8 mouse cellular contexts compared by ENCODE assay signal in genomic region chr13:59220156-59220555, GRCm38 (mm10).
DNase-seq lines count a peak whose midpoint lies in the region; ATAC-seq lines count a peak whose summit lies in the region.
"Had no signal": no experiment of that assay in that cellular context is flagged by ENCODE, and none has a peak within 500 bp of the region (broad histone marks: within the 10 kb centered on the region; RNA-seq: fewer than 3 reads in every experiment).

No protein-coding gene starts in this region.

- H3K9ac ChIP-seq in liver, embryonic 11.5 days (ENCODE audit: low read depth, low read length): no peak overlapping the region
- no peak overlapping the region for H3K9ac ChIP-seq in forebrain, embryonic 13.5 days
- H3K9ac ChIP-seq in limb, embryonic 12.5 days (replicated peaks): no peak overlapping the region
- H3K9ac ChIP-seq: liver, embryonic 15.5 days had no signal

- no peaks in the 10 kb centered on the region for H3K9me3 ChIP-seq in liver, embryonic 11.5 days (ENCODE audit: control insufficient read depth, low read length)
- no peaks in the 10 kb centered on the region for H3K9me3 ChIP-seq in forebrain, embryonic 13.5 days (replicated peaks)
- H3K9me3 ChIP-seq in limb, embryonic 12.5 days: no peaks in the 10 kb centered on the region
- H3K9me3 ChIP-seq: liver, embryonic 15.5 days had no signal

- H3K4me1 ChIP-seq in liver, embryonic 11.5 days (replicated peaks; ENCODE audit: control insufficient read depth, insufficient read depth, low read length): no peaks in the 10 kb centered on the region
- H3K4me1 ChIP-seq in forebrain, embryonic 13.5 days: peaks cover 6% of the 10 kb centered on the region
- peaks cover 14% of the 10 kb centered on the region for H3K4me1 ChIP-seq in limb, embryonic 12.5 days (replicated peaks)
- H3K4me1 ChIP-seq: liver, embryonic 15.5 days had no signal

- H3K36me3 ChIP-seq in liver, embryonic 11.5 days (ENCODE audit: control insufficient read depth, insufficient read depth, low read length): no peaks in the 10 kb centered on the region
- no peaks in the 10 kb centered on the region for H3K36me3 ChIP-seq in forebrain, embryonic 13.5 days (ENCODE audit: poor library complexity, severe bottlenecking)
- no peaks in the 10 kb centered on the region for H3K36me3 ChIP-seq in limb, embryonic 12.5 days
- H3K36me3 ChIP-seq: liver, embryonic 15.5 days had no signal

- no peak for ATAC-seq in liver, embryonic 11.5 days (replicated peaks; ENCODE audit: low FRiP score)
- ATAC-seq in forebrain, embryonic 13.5 days: peak; percentile 45
- ATAC-seq in limb, embryonic 12.5 days (ENCODE audit: insufficient number of reproducible peaks, insufficient read depth, low FRiP score, low TSS enrichment, low read depth): 0 out of 2 replicates have a peak, but pooled peaks have one; percentile 15

- H3K4me2 ChIP-seq in liver, embryonic 11.5 days: no peak overlapping the region
- H3K4me2 ChIP-seq in forebrain, embryonic 13.5 days: no peak overlapping the region
- no peak overlapping the region; the same call in 1 of the 2 replicates for H3K4me2 ChIP-seq in limb, embryonic 12.5 days
- H3K4me2 ChIP-seq: liver, embryonic 15.5 days had no signal

- DNase-seq in liver: peak; percentile 11
- no peak for DNase-seq in liver, embryonic 11.5 days (ENCODE audit: low spot score)
- peak; percentile 8 for DNase-seq in cerebellum, adult 8-10 months
- DNase-seq in thymus, postnatal 14 days: peak; percentile 19
- DNase-seq in T-cell, adult 2 months (ENCODE audit: low spot score): no peak

- no peak overlapping the region for H3K27ac ChIP-seq in liver, embryonic 11.5 days (ENCODE audit: low read depth, low read length)
- H3K27ac ChIP-seq in forebrain, embryonic 13.5 days: no peak overlapping the region
- H3K27ac ChIP-seq in limb, embryonic 12.5 days: no peak overlapping the region
- H3K27ac ChIP-seq: liver, embryonic 15.5 days had no signal

- no peak overlapping the region for H3K4me3 ChIP-seq in liver, embryonic 11.5 days (ENCODE audit: low read depth, low read length)
- no peak overlapping the region for H3K4me3 ChIP-seq in forebrain, embryonic 13.5 days
- H3K4me3 ChIP-seq in limb, embryonic 12.5 days (replicated peaks): no peak overlapping the region
- H3K4me3 ChIP-seq: liver, embryonic 15.5 days had no signal

- H3K27me3 ChIP-seq in liver, embryonic 11.5 days (replicated peaks; ENCODE audit: control insufficient read depth, insufficient read depth, low read length): no peaks in the 10 kb centered on the region
- no peaks in the 10 kb centered on the region for H3K27me3 ChIP-seq in forebrain, embryonic 13.5 days
- H3K27me3 ChIP-seq in limb, embryonic 12.5 days: no peaks in the 10 kb centered on the region
- H3K27me3 ChIP-seq: liver, embryonic 15.5 days had no signal

- 30% methylated on average over 7 of the region's 7 CpGs for WGBS in liver, embryonic 11.5 days
- 26% methylated on average over 7 of the region's 7 CpGs for WGBS in forebrain, embryonic 13.5 days
- WGBS in limb, embryonic 12.5 days: 17% methylated on average over 7 of the region's 7 CpGs

Comparison
In these comparisons a context has a peak if more than half of its experiments do, and no peak if none do; other contexts are left out.
1. DNase-seq: peak in liver (single experiment), cerebellum, adult 8-10 months (single experiment) and thymus, postnatal 14 days (single experiment); none in liver, embryonic 11.5 days (single experiment) and T-cell, adult 2 months (single experiment).